Mouse (Mus musculus) ES-Bruce4 (cell line): ENCODE measurements at regions not wholly inside any gene's neighbourhood (a gene's known extent, or its start where the extent isn't known, plus 50 kb on each side); places are given as distances from the start of the nearest gene placed in this dataset.

Source experiments
- CTCF ChIP-seq: IDR thresholded peaks from one replicate; pipeline ENCODE4 v1.8.1; 2011; ENCODE audit warnings: low read depth, low read length
- EP300 ChIP-seq: IDR thresholded peaks from 2 replicates; pipeline ENCODE4 v1.6.1; 2011; ENCODE audit warnings: low read depth, low read length; ENCODE audit not compliant: insufficient read depth
- POLR2A ChIP-seq: IDR thresholded peaks from one replicate; pipeline ENCODE4 v1.8.1; 2011; ENCODE audit warnings: low read length; ENCODE audit not compliant: insufficient read depth

- TF ChIP-seq CTCF (no peak), POLR2A (no peak), EP300 (no peak)
Observed at GRCm38 (mm10) chr9:41580067-41580466, 418.6 kb upstream of the Ubash3b start.
